Mouse (Mus musculus): Measurements from ENCODE around the gene Naga. TPM values are rescaled to one million over a fixed set of nuclear protein-coding genes. Genes with fewer than 3 reads are reported as not detected.

Naga gene
- polyA plus RNA-seq, 1 experiment from 2014 or later: 87.4 TPM

- no peak overlapping the region for H3K9ac ChIP-seq (replicated peaks; ENCODE audit: low read length)
- no peaks in the 10 kb centered on the region for H3K4me1 ChIP-seq (ENCODE audit: insufficient read depth, low read length)
- no peaks in the 10 kb centered on the region for H3K9me3 ChIP-seq (ENCODE audit: low read length)
- ATAC-seq (ENCODE audit: low FRiP score, low TSS enrichment): no peak
- 75% methylated on average over 8 of the region's 8 CpGs for WGBS
- no peak overlapping the region for H3K27ac ChIP-seq (ENCODE audit: low read length)
- H3K4me2 ChIP-seq (replicated peaks; ENCODE audit: low read depth, low read length): no peak overlapping the region
- H3K27me3 ChIP-seq (ENCODE audit: insufficient read depth, low read length): no peaks in the 10 kb centered on the region
- H3K4me3 ChIP-seq (ENCODE audit: low read length): no peak overlapping the region
- H3K36me3 ChIP-seq (ENCODE audit: insufficient read depth, low read length): no peaks in the 10 kb centered on the region
Measured at GRCm38 (mm10) chr15:82322195-82322594, 16.5 kb downstream of the Naga start.

GRCm38 (mm10) chr15:82319613-82320012 is 19.1 kb downstream of the Naga start:
- no peak overlapping the region for H3K4me2 ChIP-seq (replicated peaks; ENCODE audit: low read depth, low read length)
- no peak overlapping the region for H3K27ac ChIP-seq (ENCODE audit: low read length)
- no peaks in the 10 kb centered on the region for H3K36me3 ChIP-seq (ENCODE audit: insufficient read depth, low read length)
- ATAC-seq (ENCODE audit: low FRiP score, low TSS enrichment): no peak
- peaks cover 8% of the 10 kb centered on the region; the same call in 1 of the 2 replicates for H3K4me1 ChIP-seq (ENCODE audit: insufficient read depth, low read length)
- no peaks in the 10 kb centered on the region for H3K27me3 ChIP-seq (ENCODE audit: insufficient read depth, low read length)
- no peak overlapping the region for H3K9ac ChIP-seq (replicated peaks; ENCODE audit: low read length)
- 42% methylated on average over 1 of the region's 1 CpGs for WGBS
- no peaks in the 10 kb centered on the region for H3K9me3 ChIP-seq (ENCODE audit: low read length)
- no peak overlapping the region for H3K4me3 ChIP-seq (ENCODE audit: low read length)

- 81% methylated on average over 6 of the region's 6 CpGs for WGBS
- Histone ChIP-seq H3K27ac (ENCODE audit: low read length) (no peak overlapping the region), H3K27me3 (ENCODE audit: insufficient read depth, low read length) (no peaks in the 10 kb centered on the region), H3K4me1 (ENCODE audit: insufficient read depth, low read length) (peaks cover 10% of the 10 kb centered on the region; the same call in 1 of the 2 replicates), H3K36me3 (ENCODE audit: insufficient read depth, low read length) (no peaks in the 10 kb centered on the region), H3K4me3 (ENCODE audit: low read length) (no peak overlapping the region), H3K4me2 (replicated peaks; ENCODE audit: low read depth, low read length) (no peak overlapping the region), H3K9me3 (ENCODE audit: low read length) (no peaks in the 10 kb centered on the region), H3K9ac (replicated peaks; ENCODE audit: low read length) (no peak overlapping the region)
- no peak for ATAC-seq (ENCODE audit: low FRiP score, low TSS enrichment)
Measured at GRCm38 (mm10) chr15:82317839-82318238, 20.9 kb downstream of the Naga start.

- 71% methylated on average over 3 of the region's 3 CpGs for WGBS
Measured at GRCm38 (mm10) chr15:82308416-82308815, 30.3 kb downstream of the Naga start.

GRCm38 (mm10) chr15:82307107-82307506 is 31.6 kb downstream of the Naga start:
- H3K9ac ChIP-seq (replicated peaks; ENCODE audit: low read length): no peak overlapping the region
- WGBS: 76% methylated on average over 3 of the region's 3 CpGs
- H3K4me2 ChIP-seq (replicated peaks; ENCODE audit: low read depth, low read length): no peak overlapping the region
- H3K4me3 ChIP-seq (ENCODE audit: low read length): no peak overlapping the region
- no peak overlapping the region for H3K27ac ChIP-seq (ENCODE audit: low read length)
- no peaks in the 10 kb centered on the region for H3K4me1 ChIP-seq (ENCODE audit: insufficient read depth, low read length)
- no peak for ATAC-seq (ENCODE audit: low FRiP score, low TSS enrichment)
- no peaks in the 10 kb centered on the region for H3K27me3 ChIP-seq (ENCODE audit: insufficient read depth, low read length)
- no peaks in the 10 kb centered on the region for H3K9me3 ChIP-seq (ENCODE audit: low read length)
- H3K36me3 ChIP-seq (ENCODE audit: insufficient read depth, low read length): no peaks in the 10 kb centered on the region

More at GRCm38 (mm10) chr15:82308416-82308815, 30.3 kb downstream of the Naga start:
- no peak overlapping the region for H3K4me2 ChIP-seq (replicated peaks; ENCODE audit: low read depth, low read length)
- H3K36me3 ChIP-seq (ENCODE audit: insufficient read depth, low read length): no peaks in the 10 kb centered on the region
- H3K4me1 ChIP-seq (ENCODE audit: insufficient read depth, low read length): no peaks in the 10 kb centered on the region
- H3K4me3 ChIP-seq (ENCODE audit: low read length): no peak overlapping the region
- no peaks in the 10 kb centered on the region for H3K27me3 ChIP-seq (ENCODE audit: insufficient read depth, low read length)
- H3K9me3 ChIP-seq (ENCODE audit: low read length): no peaks in the 10 kb centered on the region
- no peak overlapping the region for H3K27ac ChIP-seq (ENCODE audit: low read length)
- no peak overlapping the region for H3K9ac ChIP-seq (replicated peaks; ENCODE audit: low read length)
- ATAC-seq (ENCODE audit: low FRiP score, low TSS enrichment): no peak

- Histone ChIP-seq H3K9ac (replicated peaks; ENCODE audit: low read length) (no peak within 1 kb of the TSS), H3K9me3 (ENCODE audit: low read length) (no peaks in the 10 kb centered on the region), H3K4me2 (replicated peaks; ENCODE audit: low read depth, low read length) (peak within 1 kb of the TSS; percentile 34; the same call in 1 of the 2 replicates), H3K4me3 (ENCODE audit: low read length) (0 out of 2 replicates have a peak within 1 kb of the TSS, but pooled peaks have one; percentile 5), H3K36me3 (ENCODE audit: insufficient read depth, low read length) (no peaks in the 10 kb centered on the region), H3K27ac (ENCODE audit: low read length) (no peak within 1 kb of the TSS), H3K27me3 (ENCODE audit: insufficient read depth, low read length) (no peaks in the 10 kb centered on the region), H3K4me1 (ENCODE audit: insufficient read depth, low read length) (peaks cover 4% of the 10 kb centered on the region; the same call in 1 of the 2 replicates)
- ATAC-seq (ENCODE audit: low FRiP score, low TSS enrichment): no peak
- WGBS: 56% methylated on average over 39 of the region's 39 CpGs
Measured at GRCm38 (mm10) chr15:82298764-82299561, 39.8 kb downstream of the Naga start, which contains the start of gene Wbp2nl. Gene Wbp2nl, plus strand, starts transcription at chr15:82298954.

- H3K27me3 ChIP-seq (ENCODE audit: insufficient read depth, low read length): no peaks in the 10 kb centered on the region
- H3K36me3 ChIP-seq (ENCODE audit: insufficient read depth, low read length): no peaks in the 10 kb centered on the region
- no peak overlapping the region for H3K4me2 ChIP-seq (replicated peaks; ENCODE audit: low read depth, low read length)
- H3K4me3 ChIP-seq (ENCODE audit: low read length): no peak overlapping the region
- peaks cover 17% of the 10 kb centered on the region for H3K4me1 ChIP-seq (ENCODE audit: insufficient read depth, low read length)
- ATAC-seq (ENCODE audit: low FRiP score, low TSS enrichment): no peak
- 46% methylated on average over 8 of the region's 8 CpGs for WGBS
- H3K27ac ChIP-seq (ENCODE audit: low read length): no peak overlapping the region
- no peaks in the 10 kb centered on the region for H3K9me3 ChIP-seq (ENCODE audit: low read length)
- H3K9ac ChIP-seq (replicated peaks; ENCODE audit: low read length): 0 out of 2 replicates have a peak overlapping the region, but pooled peaks have one; percentile 23
Measured at GRCm38 (mm10) chr15:82294059-82294458, 44.7 kb downstream of the Naga start.

- no peaks in the 10 kb centered on the region for H3K27me3 ChIP-seq (ENCODE audit: insufficient read depth, low read length)
- no peak overlapping the region for H3K27ac ChIP-seq (ENCODE audit: low read length)
- H3K36me3 ChIP-seq (ENCODE audit: insufficient read depth, low read length): no peaks in the 10 kb centered on the region
- WGBS: 5% methylated on average over 7 of the region's 7 CpGs
- H3K9ac ChIP-seq (replicated peaks; ENCODE audit: low read length): no peak overlapping the region
- no peak overlapping the region for H3K4me3 ChIP-seq (ENCODE audit: low read length)
- peaks cover 17% of the 10 kb centered on the region for H3K4me1 ChIP-seq (ENCODE audit: insufficient read depth, low read length)
- H3K4me2 ChIP-seq (replicated peaks; ENCODE audit: low read depth, low read length): peak overlapping the region; percentile 38
- peak; percentile 84 for ATAC-seq (ENCODE audit: low FRiP score, low TSS enrichment)
- H3K9me3 ChIP-seq (ENCODE audit: low read length): no peaks in the 10 kb centered on the region
Measured at GRCm38 (mm10) chr15:82293271-82293711, 45.4 kb downstream of the Naga start.

- WGBS: 19% methylated on average over 5 of the region's 5 CpGs
- H3K4me1 ChIP-seq (ENCODE audit: insufficient read depth, low read length): peaks cover 17% of the 10 kb centered on the region
- H3K27me3 ChIP-seq (ENCODE audit: insufficient read depth, low read length): no peaks in the 10 kb centered on the region
- no peak overlapping the region for H3K27ac ChIP-seq (ENCODE audit: low read length)
- no peak overlapping the region for H3K9ac ChIP-seq (replicated peaks; ENCODE audit: low read length)
- ATAC-seq (ENCODE audit: low FRiP score, low TSS enrichment): peak; percentile 25
- no peaks in the 10 kb centered on the region for H3K36me3 ChIP-seq (ENCODE audit: insufficient read depth, low read length)
- no peak overlapping the region for H3K4me3 ChIP-seq (ENCODE audit: low read length)
- H3K4me2 ChIP-seq (replicated peaks; ENCODE audit: low read depth, low read length): peak overlapping the region; percentile 38
- H3K9me3 ChIP-seq (ENCODE audit: low read length): no peaks in the 10 kb centered on the region
Measured at GRCm38 (mm10) chr15:82292851-82293250, 45.9 kb downstream of the Naga start.

GRCm38 (mm10) chr15:82290252-82290651 is 48.5 kb downstream of the Naga start:
- Histone ChIP-seq H3K27ac (ENCODE audit: low read length) (no peak overlapping the region), H3K9ac (replicated peaks; ENCODE audit: low read length) (no peak overlapping the region), H3K36me3 (ENCODE audit: insufficient read depth, low read length) (no peaks in the 10 kb centered on the region), H3K9me3 (ENCODE audit: low read length) (no peaks in the 10 kb centered on the region), H3K4me1 (ENCODE audit: insufficient read depth, low read length) (peaks cover 17% of the 10 kb centered on the region), H3K4me3 (ENCODE audit: low read length) (no peak overlapping the region), H3K27me3 (ENCODE audit: insufficient read depth, low read length) (no peaks in the 10 kb centered on the region), H3K4me2 (replicated peaks; ENCODE audit: low read depth, low read length) (no peak overlapping the region)
- no peak for ATAC-seq (ENCODE audit: low FRiP score, low TSS enrichment)
- 70% methylated on average over 7 of the region's 7 CpGs for WGBS
